Mouse (Mus musculus): ENCODE data around the gene Chchd6. TPM values are rescaled to one million over a fixed set of nuclear protein-coding genes. Genes with fewer than 3 reads are reported as not detected.

Gene Chchd6
- total and polyA plus RNA-seq, 3 experiments, result 26.3 to 39.4 (median 34.2) TPM

DNA sequence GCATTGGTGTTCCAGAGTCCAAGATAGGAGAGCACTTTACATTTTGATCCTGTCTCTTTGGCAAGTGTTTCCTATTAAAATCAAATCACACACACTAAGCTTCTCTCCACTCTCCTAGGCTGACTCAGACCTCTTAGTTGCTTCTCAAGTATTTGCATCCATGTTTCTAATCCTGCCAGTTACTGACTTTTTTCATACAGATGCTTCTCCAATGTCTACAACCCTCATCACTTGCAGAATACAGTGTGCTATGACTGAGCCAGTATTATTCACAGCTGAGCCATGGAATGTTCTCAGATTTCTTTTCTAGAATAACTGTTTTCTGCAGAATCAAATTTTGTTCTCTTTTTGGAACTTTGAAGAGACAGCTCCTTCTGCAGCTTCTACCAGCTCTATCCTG is 85.3 kb downstream of the Chchd6 start:
- no peak for DNase-seq

DNA sequence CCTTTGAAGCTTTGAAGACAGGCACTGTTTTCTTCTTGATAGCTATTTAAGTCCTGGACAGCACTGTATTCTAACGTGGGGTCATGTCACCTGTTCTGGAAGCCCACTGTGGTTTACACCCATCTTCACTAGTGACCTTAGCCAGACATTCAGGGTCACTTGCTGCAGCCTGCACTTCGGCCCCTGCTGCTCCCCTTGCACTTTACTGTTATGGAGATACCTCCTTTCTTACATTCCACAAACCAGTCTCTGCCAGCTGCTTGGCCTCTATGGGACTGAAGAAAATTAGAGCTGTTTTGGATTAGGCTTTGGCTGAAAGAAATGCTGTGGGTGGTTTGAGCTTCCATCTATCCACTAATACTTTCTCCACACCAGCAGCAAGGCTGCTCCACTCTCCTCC is 86.7 kb downstream of the Chchd6 start:
- DNase-seq, result no peak

DNA sequence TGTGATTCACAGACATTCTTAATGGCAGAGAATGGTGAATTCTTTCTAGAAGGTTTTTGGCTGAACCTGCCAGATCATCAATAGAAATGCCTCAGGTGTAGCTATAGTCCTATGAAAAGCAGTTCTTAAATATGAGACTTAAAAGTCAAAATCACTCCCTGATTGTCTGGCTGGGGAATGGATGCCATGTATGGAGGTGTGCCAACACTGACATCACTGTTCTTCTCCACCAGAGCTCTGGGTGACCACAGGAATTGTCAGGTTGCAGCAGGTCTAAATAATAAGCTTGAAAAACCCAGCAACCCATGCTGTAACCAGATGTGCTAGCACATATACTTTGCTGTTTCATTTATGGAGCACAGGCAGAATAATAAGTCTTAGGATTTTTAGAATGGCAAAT is 87.2 kb downstream of the Chchd6 start:
- peak; percentile 6 for DNase-seq

DNA sequence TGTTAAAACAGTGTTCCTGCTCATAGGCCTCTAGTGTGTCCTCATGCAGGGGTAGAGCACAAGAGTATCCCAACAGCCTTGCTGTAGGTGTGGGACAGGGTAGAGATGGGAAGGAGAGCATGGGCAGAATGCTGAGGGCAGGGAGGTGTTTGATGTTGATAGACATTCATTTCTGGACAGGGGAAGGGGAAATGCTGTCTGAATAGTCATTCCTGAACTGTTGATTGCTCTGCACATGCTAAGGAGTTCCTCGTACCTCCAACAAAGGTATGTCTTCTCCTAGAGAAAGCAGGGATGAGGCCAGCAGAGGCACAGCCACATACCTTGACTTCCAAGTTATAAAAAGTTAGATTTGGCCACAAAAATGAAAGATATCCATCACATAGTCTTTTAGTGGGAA is 95.5 kb downstream of the Chchd6 start:
- DNase-seq, result no peak

DNA sequence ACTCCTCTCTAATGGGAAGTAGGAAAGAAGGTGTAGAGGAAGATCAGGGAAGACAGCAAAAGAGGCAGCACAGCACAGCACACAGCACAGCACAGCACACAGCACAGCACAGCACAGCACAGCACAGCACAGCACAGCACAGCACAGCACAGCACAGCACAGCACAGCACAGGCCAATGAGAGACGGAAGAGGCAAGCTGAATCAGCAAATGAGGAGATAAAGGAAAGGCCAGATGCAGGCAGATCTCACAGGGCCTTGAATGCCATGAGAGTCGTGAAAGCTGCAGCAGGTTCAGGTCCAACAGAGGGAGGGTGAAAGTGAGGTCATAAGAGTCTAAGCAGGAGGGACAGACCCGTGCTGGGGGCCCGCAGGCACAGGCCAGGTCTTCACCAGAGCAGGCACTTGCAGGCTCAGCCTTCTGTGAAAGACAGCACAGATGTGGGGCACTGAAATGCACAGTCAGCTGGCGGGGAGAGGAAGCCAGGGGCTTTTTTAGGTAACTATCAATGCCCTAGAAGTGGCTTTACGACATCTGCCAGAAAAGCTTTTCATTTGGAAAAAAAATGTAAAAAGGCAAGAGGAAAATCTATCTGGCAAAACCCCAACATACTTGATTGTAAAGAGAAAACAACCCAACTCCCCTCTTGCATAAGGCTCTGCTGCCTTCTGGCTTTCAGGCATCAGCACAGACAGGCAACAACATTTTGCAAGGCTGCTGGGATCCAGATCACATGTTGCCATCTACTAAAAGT is 96.5 kb downstream of the Chchd6 start:
- DNase-seq, result peak; percentile 12

DNA sequence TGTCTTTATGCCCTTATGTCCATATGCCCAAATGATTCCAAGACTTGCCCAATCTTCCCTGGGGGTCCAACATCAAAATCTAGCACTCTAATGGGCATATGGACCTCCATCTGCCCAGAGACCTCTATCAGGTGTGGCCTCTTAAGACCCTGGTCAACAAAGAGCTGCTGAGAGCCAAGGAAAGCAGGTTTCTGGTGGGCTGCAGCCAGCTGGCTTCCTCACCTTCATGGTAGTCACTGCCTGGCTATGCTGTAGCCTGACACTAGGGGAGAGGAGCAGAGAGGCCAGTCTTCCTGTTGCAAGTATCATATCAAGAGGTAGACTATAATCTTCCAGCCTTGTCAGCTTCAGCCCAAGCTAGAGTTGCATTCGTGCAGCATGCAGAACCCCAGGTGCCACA is 98.5 kb downstream of the Chchd6 start:
- DNase-seq, result no peak

DNA sequence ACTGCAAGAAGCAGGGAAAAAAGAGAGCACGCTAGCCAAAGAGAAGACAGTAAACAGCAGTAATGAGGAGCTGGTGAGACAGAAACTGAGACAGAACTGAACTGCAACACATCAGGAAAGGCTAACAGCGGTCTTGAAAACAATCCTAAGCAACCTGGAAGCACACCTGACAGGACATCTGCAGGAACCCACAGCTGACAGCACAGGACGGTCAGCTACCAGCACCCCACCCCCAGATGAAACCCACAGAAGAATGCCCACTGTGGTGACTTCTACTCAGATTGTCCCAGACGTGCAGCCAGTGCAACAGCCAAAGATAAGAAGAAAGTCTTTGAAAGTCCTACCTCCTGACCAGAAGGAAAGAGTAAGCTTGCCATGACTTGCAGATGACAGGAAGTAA is 103.1 kb downstream of the Chchd6 start:
- DNase-seq, result no peak

DNA sequence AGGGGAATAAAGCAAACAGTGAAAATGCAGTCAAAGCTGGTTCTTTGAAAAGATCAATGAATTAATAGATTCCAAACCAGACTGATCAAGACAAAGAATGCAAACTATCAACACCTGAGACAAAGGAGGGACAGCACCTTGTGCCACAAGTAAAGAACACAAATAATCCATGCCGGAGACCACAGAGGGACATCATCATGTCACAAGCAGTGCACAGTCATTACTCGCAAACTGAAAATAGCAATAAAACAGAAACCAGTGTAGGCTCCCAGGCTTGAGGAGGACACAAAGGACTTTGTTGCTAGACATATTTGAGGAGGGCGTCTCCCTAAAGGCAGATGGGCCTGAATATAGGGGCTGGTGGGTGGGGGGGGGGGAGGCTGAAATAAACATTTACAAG is 105.1 kb downstream of the Chchd6 start:
- DNase-seq, result no peak

DNA sequence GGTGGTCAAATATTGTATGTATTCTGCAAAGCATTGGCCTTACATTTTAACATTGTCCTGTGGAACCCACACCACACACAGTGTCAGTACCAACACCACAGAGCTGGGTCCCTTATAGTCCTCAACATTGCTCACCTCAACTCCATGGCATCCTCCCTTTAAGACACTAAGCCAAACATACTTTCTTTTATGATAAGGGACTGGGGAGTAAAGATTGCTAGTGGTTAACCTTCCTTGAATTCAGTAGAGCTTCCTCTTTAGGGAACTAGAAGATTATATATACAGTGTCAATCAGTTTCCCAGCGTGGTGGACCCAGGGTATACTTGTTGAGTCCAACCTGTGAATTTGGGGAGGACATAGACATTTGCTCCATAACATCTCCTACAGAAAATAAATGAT is 105.9 kb downstream of the Chchd6 start:
- DNase-seq, result no peak

DNA sequence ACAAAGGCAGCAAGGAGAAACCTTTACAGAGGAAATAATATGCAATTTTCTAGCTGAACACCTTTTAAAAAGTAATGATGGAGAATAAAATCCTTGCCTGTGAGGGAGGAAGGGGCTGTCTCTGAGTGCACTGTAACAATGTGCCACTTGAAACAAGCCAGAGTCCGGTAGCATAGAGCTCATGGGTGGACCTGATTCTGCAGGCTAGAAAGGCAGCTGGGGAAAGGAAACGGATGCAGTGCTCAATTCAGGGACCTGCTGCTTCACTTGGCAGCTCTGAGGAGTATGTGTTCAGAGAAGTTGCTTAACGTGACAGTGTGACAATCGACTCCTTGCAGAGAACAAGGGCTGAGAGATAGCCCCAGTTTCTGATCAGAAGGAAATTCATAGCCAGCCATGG is 109.4 kb downstream of the Chchd6 start:
- DNase-seq, result no peak

DNA sequence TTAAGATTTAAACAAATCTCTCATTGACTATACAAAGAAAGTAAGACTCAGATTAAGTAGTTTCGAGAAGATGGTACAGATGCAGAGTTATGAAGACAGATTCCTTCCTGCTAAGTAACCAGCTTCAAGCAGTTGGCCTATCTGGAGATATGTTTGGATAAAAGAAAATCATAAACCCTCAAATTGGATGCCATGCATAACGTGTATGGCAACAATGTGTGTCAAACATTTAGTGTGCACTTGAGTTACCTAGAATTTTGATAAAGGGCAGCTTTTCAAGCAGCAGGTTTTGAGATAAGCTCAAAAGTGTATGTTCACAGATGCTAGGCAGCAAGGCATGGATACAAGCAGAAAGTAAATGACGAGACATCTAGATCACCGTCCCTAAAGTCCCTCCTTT is 114.3 kb downstream of the Chchd6 start:
- DNase-seq, result no peak

DNA sequence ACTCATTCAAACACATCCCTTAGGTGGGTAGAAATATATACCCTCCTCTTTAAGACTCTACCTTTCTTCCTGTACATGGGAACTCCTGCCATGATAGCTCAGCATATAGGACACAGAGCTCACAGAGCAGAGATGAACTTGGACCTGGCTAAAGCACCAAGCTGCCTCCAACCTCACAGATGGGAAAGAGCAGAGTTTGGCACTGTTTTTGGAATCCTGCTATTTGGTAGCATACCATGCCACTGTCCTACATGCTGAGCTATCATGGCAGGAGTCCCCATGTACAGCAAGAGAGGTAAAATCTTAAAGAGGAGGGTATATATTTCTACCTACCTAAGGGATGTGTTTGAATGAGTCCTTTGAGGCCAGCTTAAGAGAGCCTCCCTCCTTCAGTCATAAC is 127.5 kb downstream of the Chchd6 start:
- DNase-seq, result no peak

DNA sequence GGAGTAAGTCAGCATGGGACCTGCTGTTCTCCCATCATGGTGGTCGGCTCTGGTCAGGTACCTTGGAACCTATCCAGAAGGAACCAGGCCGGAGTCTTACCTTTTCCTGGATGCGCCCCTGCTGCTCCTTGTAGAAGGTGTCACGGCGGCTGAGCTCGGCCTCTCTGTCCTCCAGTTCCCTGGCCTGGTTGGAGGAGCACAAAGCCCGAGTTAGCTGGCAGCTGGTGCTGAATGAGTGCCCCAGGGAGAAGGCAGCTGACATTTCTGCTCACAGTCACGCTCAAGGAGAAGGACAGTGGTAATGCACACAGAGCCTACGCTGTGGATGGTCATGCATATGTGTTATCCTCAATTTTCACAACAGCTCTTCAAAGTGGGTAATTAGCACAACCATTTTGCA is 128.2 kb downstream of the Chchd6 start:
- DNase-seq, result no peak

DNA sequence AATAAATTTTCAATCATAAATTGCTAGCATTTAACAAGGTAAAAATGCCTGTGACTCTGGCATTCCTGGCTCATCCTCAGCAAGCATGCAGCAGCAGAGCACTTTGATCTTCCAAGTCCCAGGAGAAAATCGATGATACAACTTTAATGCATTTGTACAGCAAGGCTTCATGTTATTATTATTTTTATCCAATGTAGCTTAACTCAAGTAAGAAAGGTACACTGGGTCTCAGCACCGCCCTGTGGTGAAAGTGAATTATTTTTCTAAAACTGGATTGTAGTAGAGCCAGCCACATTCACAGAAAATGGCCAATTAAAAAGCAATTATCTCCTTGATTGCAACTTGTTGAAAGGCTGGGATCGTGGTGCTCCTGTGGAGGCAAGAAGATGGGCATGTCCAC is 128.6 kb downstream of the Chchd6 start:
- DNase-seq, result no peak

DNA sequence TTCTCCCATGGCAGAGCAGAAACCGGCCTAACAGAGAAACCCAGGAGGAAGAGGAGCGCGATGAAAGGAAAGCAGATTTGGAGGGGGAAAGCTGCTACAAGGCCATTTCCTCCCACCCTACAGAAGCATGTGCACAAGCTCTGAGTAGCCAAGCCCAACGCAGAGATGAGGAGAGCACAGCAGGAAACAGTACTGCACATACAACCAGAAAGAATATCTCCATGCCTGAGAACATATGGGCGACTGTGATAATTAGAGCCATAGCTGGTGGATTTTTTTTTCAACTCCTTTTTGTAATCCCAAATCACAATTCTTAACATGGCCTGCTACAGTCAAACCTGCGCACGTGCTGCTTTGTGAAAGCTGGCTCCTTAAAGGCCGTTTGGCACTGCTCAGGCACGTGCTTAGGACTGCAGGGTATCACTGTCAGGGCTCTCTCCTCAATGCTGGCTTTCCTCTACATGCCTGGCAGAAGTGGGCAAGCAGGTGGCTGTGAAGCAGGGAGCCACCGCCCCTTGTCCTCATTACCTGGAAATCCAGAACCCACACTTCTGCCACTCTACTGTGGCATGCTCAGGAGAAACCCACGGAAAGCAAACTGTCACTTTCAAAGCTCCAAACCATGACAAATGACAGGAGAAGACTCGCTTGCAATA is 129.3 kb downstream of the Chchd6 start:
- DNase-seq, result no peak

DNA sequence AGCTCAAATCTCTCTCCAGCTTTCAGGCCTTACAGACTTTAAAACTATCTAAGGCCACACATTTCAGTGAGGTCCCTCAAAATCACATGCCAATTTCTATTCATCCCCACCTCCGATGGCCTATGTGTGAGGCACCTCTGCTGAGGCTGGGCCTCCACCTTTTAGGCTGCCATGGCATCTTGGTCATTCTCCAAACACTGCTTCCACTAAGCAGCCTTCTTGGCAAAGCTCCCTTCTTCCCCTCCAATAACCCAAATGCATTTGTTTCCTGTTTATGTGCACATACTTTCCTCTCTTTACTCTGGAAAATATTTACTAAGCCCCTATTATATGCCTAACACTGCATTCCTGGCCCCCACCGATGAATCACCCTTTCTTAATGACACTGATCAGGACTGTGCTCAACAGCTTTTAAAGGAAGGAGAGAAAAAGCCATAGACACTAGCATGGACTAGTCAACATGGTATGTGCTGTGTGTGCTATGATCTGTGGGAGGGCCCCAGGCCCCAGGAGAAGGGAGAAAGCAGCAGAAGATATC is 133.2 kb downstream of the Chchd6 start:
- DNase-seq, result no peak

DNA sequence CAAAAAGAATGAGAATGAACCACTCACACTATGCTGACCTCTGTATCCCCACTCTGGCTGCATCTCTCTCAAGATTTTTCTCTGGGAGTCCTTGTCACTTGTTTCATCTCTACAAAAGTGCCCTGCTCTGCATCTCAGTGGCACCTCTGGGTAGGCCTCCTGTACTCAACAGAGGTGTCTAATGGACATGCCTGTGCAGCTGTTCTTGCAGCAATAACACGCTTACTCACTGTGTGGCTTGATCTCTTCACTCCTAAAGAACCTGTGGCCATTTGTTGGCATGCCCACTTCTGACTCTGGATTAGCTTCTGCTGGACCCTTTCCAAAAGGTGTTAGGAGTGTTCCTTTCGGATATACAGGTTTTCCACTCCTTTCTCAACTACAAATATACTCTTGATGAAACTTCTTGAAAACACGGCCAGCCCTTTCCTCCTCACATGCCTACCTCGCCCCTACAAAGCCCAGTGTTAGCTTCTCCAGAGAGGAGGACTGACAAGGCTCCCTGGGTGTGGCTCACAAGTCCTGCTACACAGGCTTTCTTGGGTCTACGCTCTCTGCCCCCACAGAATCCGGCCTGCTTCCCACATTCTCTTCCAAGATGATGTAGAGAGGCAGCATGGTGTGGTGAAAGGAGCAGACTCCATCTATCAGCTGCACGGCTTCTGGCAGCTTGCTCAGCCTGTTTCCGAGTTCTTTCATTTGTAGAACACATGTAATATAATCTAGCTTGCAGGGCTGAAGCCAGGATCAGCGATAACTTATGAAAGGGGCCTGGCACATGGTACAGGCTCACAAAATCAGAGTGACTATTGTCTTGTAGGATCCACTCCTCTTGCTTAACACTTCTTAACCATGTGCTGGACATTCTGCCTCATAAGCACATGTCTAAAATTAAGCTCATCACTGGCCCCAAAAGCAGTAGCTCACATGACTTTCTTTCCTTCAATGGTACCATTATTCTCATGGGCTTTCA is 133.9 kb downstream of the Chchd6 start:
- DNase-seq, result no peak

DNA sequence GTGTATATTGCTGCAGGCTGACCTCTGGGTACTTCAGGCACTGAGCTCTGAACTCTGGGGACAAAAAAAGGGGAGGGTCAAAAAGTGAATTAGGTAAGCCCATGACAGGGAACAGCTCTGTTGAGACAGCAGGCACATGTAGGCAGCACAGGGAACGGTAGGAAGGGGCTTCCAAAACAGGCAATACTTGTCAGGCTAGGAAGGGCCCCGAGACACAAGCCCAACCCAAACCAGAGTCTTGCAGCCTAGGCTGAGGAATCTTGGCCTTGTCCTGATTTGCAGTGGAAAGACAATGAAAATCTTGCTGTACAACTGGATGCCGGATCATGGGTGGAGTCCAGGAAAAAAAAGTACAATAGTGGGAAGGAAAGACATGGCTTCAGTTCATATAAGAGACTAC is 135.8 kb downstream of the Chchd6 start:
- no peak for DNase-seq

DNA sequence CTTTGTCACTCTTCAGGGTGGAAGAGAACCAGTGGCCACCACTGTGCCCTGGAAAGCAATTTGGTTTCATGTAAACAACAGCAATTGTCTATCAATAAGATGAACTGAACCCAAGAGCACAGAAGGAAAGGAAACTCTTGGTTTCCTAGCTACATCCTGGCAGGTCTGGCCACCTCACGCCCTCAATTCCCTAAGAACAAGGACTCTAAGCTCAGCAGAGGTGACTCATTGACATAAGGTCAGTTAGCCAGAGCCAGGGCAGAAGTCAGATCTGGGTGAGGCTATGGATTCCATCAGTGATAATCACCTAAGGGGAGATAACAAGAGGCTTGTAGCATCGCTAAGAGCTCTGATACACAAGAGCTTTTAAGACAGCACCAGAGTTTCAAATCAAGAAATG is 137.9 kb downstream of the Chchd6 start:
- peak; percentile 51 for DNase-seq

DNA sequence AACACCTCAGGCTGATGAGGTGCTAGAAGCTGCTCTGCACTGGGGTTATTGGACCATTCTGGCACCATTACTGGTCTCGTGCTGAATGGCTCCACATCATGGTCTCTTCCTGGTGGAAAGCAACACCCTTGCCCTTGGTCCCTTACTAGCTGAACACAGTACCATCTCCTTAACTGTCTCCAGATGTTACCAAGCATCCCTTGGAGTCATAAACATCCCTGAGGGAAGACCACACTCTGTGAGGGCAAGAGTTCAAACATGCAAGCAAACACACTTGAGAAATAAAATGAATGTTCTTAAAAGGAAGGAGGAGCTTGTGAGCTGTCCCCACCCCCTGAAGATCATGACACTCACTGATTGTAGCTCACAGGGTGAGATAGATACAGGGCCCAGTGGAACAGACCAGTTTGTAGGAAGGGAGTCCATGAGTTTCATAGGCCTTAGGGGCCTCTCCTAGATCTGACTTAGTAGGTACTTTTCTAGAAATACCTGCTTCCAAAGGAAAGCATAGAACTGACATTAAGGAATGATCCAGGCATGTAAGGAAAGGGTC is 139.0 kb downstream of the Chchd6 start:
- no peak for DNase-seq

DNA sequence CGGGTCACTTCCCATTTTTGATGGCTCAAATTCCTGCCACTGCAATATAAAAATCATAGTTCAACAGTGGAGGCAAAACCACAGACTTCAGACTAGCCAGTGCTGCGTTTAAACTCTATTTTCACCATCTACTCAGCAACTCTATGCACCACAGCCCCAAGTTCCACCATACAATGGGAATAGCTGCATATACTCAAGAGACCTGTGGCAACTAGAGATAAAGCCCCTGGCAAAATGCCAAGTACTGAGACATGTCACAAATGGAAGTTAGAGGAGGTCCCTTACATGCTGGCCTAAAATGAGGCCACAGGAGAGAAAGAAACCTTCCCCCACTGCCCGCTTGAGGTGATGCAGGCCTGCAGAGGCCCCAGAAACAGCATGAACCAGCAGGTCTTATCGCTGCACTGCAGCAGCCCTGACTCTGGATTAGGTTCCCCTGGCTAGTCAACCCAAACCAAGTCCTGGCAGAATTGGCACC is 139.9 kb downstream of the Chchd6 start:
- DNase-seq, result no peak

DNA sequence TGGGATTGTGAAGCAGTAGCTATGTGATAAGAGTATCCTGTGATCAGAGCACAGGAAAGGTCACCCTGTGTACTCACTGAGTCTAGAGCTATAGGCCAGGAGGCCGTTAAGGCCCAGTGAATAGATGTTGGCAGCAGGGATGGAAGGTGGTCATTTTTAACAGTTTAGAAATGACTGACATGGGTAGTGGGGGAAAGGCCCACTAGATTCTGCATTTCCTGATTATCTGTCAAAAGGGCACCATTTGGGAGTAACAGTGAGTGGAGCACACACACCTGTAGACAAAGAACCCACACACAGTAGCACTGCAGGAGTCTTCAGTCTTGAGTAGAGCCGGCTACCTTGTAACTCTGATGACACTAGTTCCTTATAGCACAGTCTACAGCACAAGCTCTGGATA is 141.0 kb downstream of the Chchd6 start:
- no peak for DNase-seq
